Comparison of ENCODE assay signal across 16 mouse cellular contexts in the genomic region with DNA sequence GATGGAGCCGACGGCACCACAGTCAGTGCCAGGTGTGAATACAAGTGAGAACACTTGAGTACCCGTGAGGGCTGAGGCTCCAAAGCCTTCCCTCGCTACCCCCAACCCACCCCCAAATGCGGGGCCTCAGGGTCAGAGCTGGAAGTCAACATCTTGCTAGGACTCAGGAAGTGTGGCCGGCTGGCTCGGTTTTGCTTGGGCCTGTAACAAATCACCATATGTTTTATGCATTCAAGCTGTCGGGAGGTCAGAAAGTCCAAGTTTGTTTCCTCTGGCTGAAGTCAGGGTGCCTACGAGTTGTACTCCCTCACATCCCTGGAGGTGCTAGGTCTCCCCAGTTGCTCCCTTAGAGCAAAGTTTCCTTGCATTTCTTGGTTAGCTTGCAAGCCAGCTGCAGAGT. TPM values are rescaled to one million over a fixed set of nuclear protein-coding genes. Genes with fewer than 3 reads are reported as not detected.
DNase-seq lines count a peak whose midpoint lies in the region; ATAC-seq and TF ChIP-seq lines count a peak whose summit lies in the region.
"Had no signal": no experiment of that assay in that cellular context is flagged by ENCODE, and none has a peak within 500 bp of the region (broad histone marks: within the 10 kb centered on the region; RNA-seq: fewer than 3 reads in every experiment).

No protein-coding gene starts in this region.

- intact Hi-C loops in gastrocnemius, adult 2 months (cut with DNase I) = loop anchor here (5.0 kb wide), 1 partner anchor 47 kb away; no protein-coding TSS in a partner anchor
- intact Hi-C loops in gastrocnemius, postnatal 14 days (cut with DNase I; ENCODE audit: low total_unique reads) = loop anchor here (10.0 kb wide), 1 partner anchor 55 kb away; no protein-coding TSS in a partner anchor
- intact Hi-C loops in heart, postnatal 10 days (cut with DNase I) = loop anchor here (2.0 kb wide), 1 partner anchor 49 kb away; no protein-coding TSS in a partner anchor

- no peaks in the 10 kb centered on the region for H3K36me3 ChIP-seq in lung, embryonic 15.5 days
- no peaks in the 10 kb centered on the region for H3K36me3 ChIP-seq in stomach, embryonic 15.5 days
- H3K36me3 ChIP-seq in hindbrain, postnatal 0 days (ENCODE audit: insufficient read depth, low read length) = no peaks in the 10 kb centered on the region
- H3K36me3 ChIP-seq: forebrain, embryonic 12.5 days; hindbrain, embryonic 15.5 days; liver, embryonic 13.5 days; neural tube, embryonic 12.5 days had no signal

- H3K4me2 ChIP-seq in lung, embryonic 15.5 days = no peak overlapping the region
- H3K4me2 ChIP-seq in stomach, embryonic 15.5 days = no peak overlapping the region
- H3K4me2 ChIP-seq in hindbrain, postnatal 0 days (ENCODE audit: low read depth, low read length) = no peak overlapping the region
- H3K4me2 ChIP-seq: embryonic facial prominence, embryonic 12.5 days; forebrain, embryonic 12.5 days; hindbrain, embryonic 15.5 days; liver, embryonic 13.5 days; neural tube, embryonic 12.5 days had no signal

- H3K27ac ChIP-seq in gastrocnemius, adult 2 months = peak overlapping the region; percentile 82
- H3K27ac ChIP-seq in lung, embryonic 15.5 days = peak overlapping the region; percentile 26; the same call in 1 of the 2 replicates
- 0 out of 2 replicates have a peak overlapping the region, but pooled peaks have one; percentile 35 for H3K27ac ChIP-seq in stomach, embryonic 15.5 days
- H3K27ac ChIP-seq in hindbrain, postnatal 0 days = no peak overlapping the region
- H3K27ac ChIP-seq: forebrain, embryonic 12.5 days; hindbrain, embryonic 15.5 days; liver, embryonic 13.5 days; neural tube, embryonic 12.5 days had no signal

- ATAC-seq in lung, embryonic 15.5 days (ENCODE audit: borderline replicate concordance, extremely low read depth, low FRiP score, low TSS enrichment) = no peak
- ATAC-seq in stomach, embryonic 15.5 days (ENCODE audit: insufficient read depth, low FRiP score, low read depth) = no peak
- ATAC-seq in hindbrain, postnatal 0 days = no peak
- ATAC-seq: midbrain, embryonic 16.5 days had no signal

- no peak for TF ChIP-seq CTCF in gastrocnemius, adult 2 months (IDR thresholded peaks at IDR 0.05)
- no peak for TF ChIP-seq CTCF in hindbrain, postnatal 0 days (IDR thresholded peaks at IDR 0.05; ENCODE audit: low read depth)

- peak; percentile 26 for DNase-seq in gastrocnemius, adult 2 months
- DNase-seq in gastrocnemius, postnatal 14 days = no peak
- DNase-seq in lung, postnatal 36 days = no peak
- DNase-seq in heart, postnatal 10 days = peak; percentile 57 to 59
- DNase-seq in hindbrain, postnatal 0 days (ENCODE audit: low spot score) = no peak
- no peak for DNase-seq in spleen, postnatal 10 days (ENCODE audit: low spot score in 2 of 2)
- DNase-seq: adrenal gland, postnatal 36 days; B cell, adult 2 months; liver, embryonic 13.5 days had no signal

- peaks cover 15% of the 10 kb centered on the region; the same call in 1 of the 2 replicates for H3K27me3 ChIP-seq in lung, embryonic 15.5 days
- H3K27me3 ChIP-seq in stomach, embryonic 15.5 days (replicated peaks) = no peaks in the 10 kb centered on the region
- no peaks in the 10 kb centered on the region for H3K27me3 ChIP-seq in hindbrain, postnatal 0 days (ENCODE audit: insufficient read depth, low read length)
- H3K27me3 ChIP-seq: embryonic facial prominence, embryonic 12.5 days; hindbrain, embryonic 15.5 days; liver, embryonic 13.5 days; neural tube, embryonic 12.5 days had no signal

- H3K9me3 ChIP-seq in lung, embryonic 15.5 days = no peaks in the 10 kb centered on the region
- H3K9me3 ChIP-seq in stomach, embryonic 15.5 days = no peaks in the 10 kb centered on the region
- H3K9me3 ChIP-seq in hindbrain, postnatal 0 days (ENCODE audit: low read length) = no peaks in the 10 kb centered on the region
- H3K9me3 ChIP-seq: embryonic facial prominence, embryonic 12.5 days; forebrain, embryonic 12.5 days; hindbrain, embryonic 15.5 days; liver, embryonic 13.5 days; neural tube, embryonic 12.5 days had no signal

- no peak overlapping the region; the same call in 1 of the 2 replicates for H3K4me3 ChIP-seq in gastrocnemius, adult 2 months
- no peak overlapping the region for H3K4me3 ChIP-seq in lung, embryonic 15.5 days
- no peak overlapping the region for H3K4me3 ChIP-seq in stomach, embryonic 15.5 days (replicated peaks)
- no peak overlapping the region for H3K4me3 ChIP-seq in hindbrain, postnatal 0 days (ENCODE audit: low read length)
- H3K4me3 ChIP-seq: embryonic facial prominence, embryonic 12.5 days; forebrain, embryonic 12.5 days; hindbrain, embryonic 15.5 days; liver, embryonic 13.5 days; neural tube, embryonic 12.5 days had no signal

- WGBS in lung, embryonic 15.5 days = 33% methylated on average over 9 of the region's 9 CpGs
- 38% methylated on average over 9 of the region's 9 CpGs for WGBS in stomach, embryonic 15.5 days
- 62% methylated on average over 9 of the region's 9 CpGs for WGBS in hindbrain, postnatal 0 days

- no peak overlapping the region for H3K9ac ChIP-seq in lung, embryonic 15.5 days
- no peak overlapping the region for H3K9ac ChIP-seq in stomach, embryonic 15.5 days
- no peak overlapping the region for H3K9ac ChIP-seq in hindbrain, postnatal 0 days (replicated peaks; ENCODE audit: low read length)
- H3K9ac ChIP-seq: embryonic facial prominence, embryonic 12.5 days; forebrain, embryonic 12.5 days; hindbrain, embryonic 15.5 days; liver, embryonic 13.5 days; neural tube, embryonic 12.5 days had no signal

- H3K4me1 ChIP-seq in lung, embryonic 15.5 days = peaks cover 89% of the 10 kb centered on the region
- H3K4me1 ChIP-seq in stomach, embryonic 15.5 days = peaks cover 53% of the 10 kb centered on the region
- peaks cover 50% of the 10 kb centered on the region for H3K4me1 ChIP-seq in hindbrain, postnatal 0 days (ENCODE audit: insufficient read depth, low read length)

RNA-seq across cellular contexts. Expression of a gene that starts 27.2 kb away (rescaled TPM):
- 1 to 10 TPM; 5.3 to 7.3 TPM for total RNA-seq in gastrocnemius, adult 2 months (2021)
- 1 to 10 TPM; 5.3 to 7.0 TPM for total RNA-seq in gastrocnemius, postnatal 14 days (2021)
- 56.0 and 58.9 TPM in 2 replicates for polyA plus RNA-seq in lung, embryonic 15.5 days (2015; fragmentation: Nextera tagmentation; extraction: Ambion mirVana)
- total RNA-seq in heart, postnatal 10 days (2021) = 10 to 100 TPM; 12.0 to 12.1 TPM
- polyA plus RNA-seq in stomach, embryonic 15.5 days (2015; fragmentation: Nextera tagmentation; extraction: Ambion mirVana) = 56.3 and 61.1 TPM in 2 replicates
- 16.7 and 23.6 TPM in 2 replicates for total RNA-seq in hindbrain, postnatal 0 days (2014; rRNA removed)
- 23.0 and 23.7 TPM in 2 replicates for polyA plus RNA-seq in hindbrain, postnatal 0 days (2015; fragmentation: Nextera tagmentation; extraction: Ambion mirVana)

Comparison
In these comparisons a context has a peak if more than half of its experiments do, and no peak if none do; other contexts are left out.
1. DNase-seq: peak in gastrocnemius, adult 2 months (single experiment) and heart, postnatal 10 days (2 of 2); none in gastrocnemius, postnatal 14 days (single experiment), lung, postnatal 36 days (single experiment), hindbrain, postnatal 0 days (single experiment) and spleen, postnatal 10 days (0 of 2).